Mouse (Mus musculus): ENCODE measurements around the gene Sar1b. TPM values are rescaled to one million over a fixed set of nuclear protein-coding genes. Genes with fewer than 3 reads are reported as not detected.
"Not testable (repeated sequence)": the region's sequence is repeated elsewhere in the genome, so short reads cannot be mapped to it uniquely, and the experiment has no call there.

Gene Sar1b
- polyA plus RNA-seq, 1 experiment from 2014 or later = 110 TPM

GRCm38 (mm10) chr11:51755621-51756311, 7.7 kb upstream of the Sar1b start:
- WGBS = under 1% methylated on average over 46 of the region's 46 CpGs

GRCm38 (mm10) chr11:51756352-51756771, 7.1 kb upstream of the Sar1b start:
- H3K36me3 ChIP-seq (ENCODE audit: control insufficient read depth, insufficient read depth, low read length) = no peaks in the 10 kb centered on the region
- H3K27ac ChIP-seq (ENCODE audit: low read length) = peak overlapping the region; percentile 77
- H3K4me3 ChIP-seq (ENCODE audit: low read length) = peak overlapping the region; percentile 99
- H3K4me2 ChIP-seq (ENCODE audit: low read depth, low read length) = peak overlapping the region; percentile 72
- no peaks in the 10 kb centered on the region for H3K9me3 ChIP-seq (ENCODE audit: control insufficient read depth, low read length)
- H3K27me3 ChIP-seq (ENCODE audit: control insufficient read depth, insufficient read depth, low read depth, low read length) = no peaks in the 10 kb centered on the region
- WGBS = 0% methylated on average over 27 of the region's 41 CpGs
- H3K4me1 ChIP-seq (replicated peaks; ENCODE audit: control insufficient read depth, insufficient read depth, low read length) = peaks cover 14% of the 10 kb centered on the region
- H3K9ac ChIP-seq (ENCODE audit: low read length) = peak overlapping the region; percentile 100
- ATAC-seq (ENCODE audit: low read depth) = peak; percentile 98

More at GRCm38 (mm10) chr11:51755621-51756311, 7.7 kb upstream of the Sar1b start:
- Histone ChIP-seq H3K4me3 (ENCODE audit: low read length) (peak overlapping the region; percentile 99), H3K27me3 (ENCODE audit: control insufficient read depth, insufficient read depth, low read depth, low read length) (no peaks in the 10 kb centered on the region), H3K9me3 (ENCODE audit: control insufficient read depth, low read length) (no peaks in the 10 kb centered on the region), H3K4me1 (replicated peaks; ENCODE audit: control insufficient read depth, insufficient read depth, low read length) (peaks cover 14% of the 10 kb centered on the region), H3K36me3 (ENCODE audit: control insufficient read depth, insufficient read depth, low read length) (no peaks in the 10 kb centered on the region), H3K4me2 (ENCODE audit: low read depth, low read length) (peak overlapping the region; percentile 72), H3K27ac (ENCODE audit: low read length) (peak overlapping the region; percentile 77), H3K9ac (ENCODE audit: low read length) (peak overlapping the region; percentile 100)
- ATAC-seq (ENCODE audit: low read depth) = peak; percentile 81

- peaks cover 14% of the 10 kb centered on the region for H3K4me1 ChIP-seq (replicated peaks; ENCODE audit: control insufficient read depth, insufficient read depth, low read length)
- 69% methylated on average over 11 of the region's 11 CpGs for WGBS
- no peaks in the 10 kb centered on the region for H3K9me3 ChIP-seq (ENCODE audit: control insufficient read depth, low read length)
- H3K27me3 ChIP-seq (ENCODE audit: control insufficient read depth, insufficient read depth, low read depth, low read length) = no peaks in the 10 kb centered on the region
- H3K27ac ChIP-seq (ENCODE audit: low read length) = 0 out of 2 replicates have a peak overlapping the region, but pooled peaks have one; percentile 77
- no peak for ATAC-seq (ENCODE audit: low read depth)
- peak overlapping the region; percentile 99 for H3K4me3 ChIP-seq (ENCODE audit: low read length)
- no peaks in the 10 kb centered on the region for H3K36me3 ChIP-seq (ENCODE audit: control insufficient read depth, insufficient read depth, low read length)
- peak overlapping the region; percentile 72 for H3K4me2 ChIP-seq (ENCODE audit: low read depth, low read length)
- peak overlapping the region; percentile 100 for H3K9ac ChIP-seq (ENCODE audit: low read length)
Observed at GRCm38 (mm10) chr11:51757023-51757422, 6.5 kb upstream of the Sar1b start.

- Histone ChIP-seq H3K27ac (ENCODE audit: low read length) (no peak overlapping the region), H3K4me1 (replicated peaks; ENCODE audit: control insufficient read depth, insufficient read depth, low read length) (peaks cover 14% of the 10 kb centered on the region), H3K9me3 (ENCODE audit: control insufficient read depth, low read length) (no peaks in the 10 kb centered on the region), H3K9ac (ENCODE audit: low read length) (no peak overlapping the region), H3K4me2 (ENCODE audit: low read depth, low read length) (no peak overlapping the region), H3K36me3 (ENCODE audit: control insufficient read depth, insufficient read depth, low read length) (no peaks in the 10 kb centered on the region), H3K27me3 (ENCODE audit: control insufficient read depth, insufficient read depth, low read depth, low read length) (no peaks in the 10 kb centered on the region), H3K4me3 (ENCODE audit: low read length) (no peak overlapping the region)
- 84% methylated on average over 5 of the region's 5 CpGs for WGBS
- ATAC-seq (ENCODE audit: low read depth) = no peak
Observed at GRCm38 (mm10) chr11:51757625-51758024, 5.9 kb upstream of the Sar1b start.

GRCm38 (mm10) chr11:51758207-51758606, 5.3 kb upstream of the Sar1b start:
- 85% methylated on average over 5 of the region's 5 CpGs for WGBS
- not testable (repeated sequence) for H3K9ac ChIP-seq (ENCODE audit: low read length); ATAC-seq (ENCODE audit: low read depth); H3K36me3 ChIP-seq (ENCODE audit: control insufficient read depth, insufficient read depth, low read length); H3K9me3 ChIP-seq (ENCODE audit: control insufficient read depth, low read length); H3K4me3 ChIP-seq (ENCODE audit: low read length); H3K27ac ChIP-seq (ENCODE audit: low read length); H3K27me3 ChIP-seq (ENCODE audit: control insufficient read depth, insufficient read depth, low read depth, low read length); H3K4me2 ChIP-seq (ENCODE audit: low read depth, low read length)
- H3K4me1 ChIP-seq (replicated peaks; ENCODE audit: control insufficient read depth, insufficient read depth, low read length) = peaks cover 17% of the 10 kb centered on the region

GRCm38 (mm10) chr11:51759251-51759650, 4.2 kb upstream of the Sar1b start:
- no peaks in the 10 kb centered on the region for H3K27me3 ChIP-seq (ENCODE audit: control insufficient read depth, insufficient read depth, low read depth, low read length)
- H3K4me3 ChIP-seq (ENCODE audit: low read length) = no peak overlapping the region
- H3K27ac ChIP-seq (ENCODE audit: low read length) = peak overlapping the region; percentile 64; the same call in 1 of the 2 replicates
- H3K36me3 ChIP-seq (ENCODE audit: control insufficient read depth, insufficient read depth, low read length) = no peaks in the 10 kb centered on the region
- ATAC-seq (ENCODE audit: low read depth) = no peak
- 74% methylated on average over 2 of the region's 2 CpGs for WGBS
- H3K9me3 ChIP-seq (ENCODE audit: control insufficient read depth, low read length) = no peaks in the 10 kb centered on the region
- H3K4me1 ChIP-seq (replicated peaks; ENCODE audit: control insufficient read depth, insufficient read depth, low read length) = peaks cover 14% of the 10 kb centered on the region
- H3K9ac ChIP-seq (ENCODE audit: low read length) = no peak overlapping the region
- H3K4me2 ChIP-seq (ENCODE audit: low read depth, low read length) = no peak overlapping the region

- WGBS = 75% methylated on average over 6 of the region's 6 CpGs
- no peak overlapping the region for H3K4me2 ChIP-seq (ENCODE audit: low read depth, low read length)
- no peak overlapping the region for H3K9ac ChIP-seq (ENCODE audit: low read length)
- no peaks in the 10 kb centered on the region for H3K36me3 ChIP-seq (ENCODE audit: control insufficient read depth, insufficient read depth, low read length)
- H3K4me1 ChIP-seq (replicated peaks; ENCODE audit: control insufficient read depth, insufficient read depth, low read length) = peaks cover 15% of the 10 kb centered on the region
- no peaks in the 10 kb centered on the region for H3K9me3 ChIP-seq (ENCODE audit: control insufficient read depth, low read length)
- no peaks in the 10 kb centered on the region for H3K27me3 ChIP-seq (ENCODE audit: control insufficient read depth, insufficient read depth, low read depth, low read length)
- no peak overlapping the region for H3K4me3 ChIP-seq (ENCODE audit: low read length)
- peak overlapping the region; percentile 64 for H3K27ac ChIP-seq (ENCODE audit: low read length)
- ATAC-seq (ENCODE audit: low read depth) = no peak
Observed at GRCm38 (mm10) chr11:51759941-51760657, 3.4 kb upstream of the Sar1b start.

- 70% methylated on average over 5 of the region's 5 CpGs for WGBS
Observed at GRCm38 (mm10) chr11:51761241-51761640, 2.2 kb upstream of the Sar1b start.

GRCm38 (mm10) chr11:51763955-51764354, 468 bp downstream of the Sar1b start:
- peak overlapping the region; percentile 87 for H3K9ac ChIP-seq (ENCODE audit: low read length)
- ATAC-seq (ENCODE audit: low read depth) = no peak
- H3K27me3 ChIP-seq (ENCODE audit: control insufficient read depth, insufficient read depth, low read depth, low read length) = no peaks in the 10 kb centered on the region
- no peak overlapping the region for H3K27ac ChIP-seq (ENCODE audit: low read length)
- peak overlapping the region; percentile 82 for H3K4me3 ChIP-seq (ENCODE audit: low read length)
- H3K36me3 ChIP-seq (ENCODE audit: control insufficient read depth, insufficient read depth, low read length) = no peaks in the 10 kb centered on the region
- WGBS = 5% methylated on average over 13 of the region's 13 CpGs
- peak overlapping the region; percentile 67 for H3K4me2 ChIP-seq (ENCODE audit: low read depth, low read length)
- no peaks in the 10 kb centered on the region for H3K9me3 ChIP-seq (ENCODE audit: control insufficient read depth, low read length)
- peaks cover 10% of the 10 kb centered on the region for H3K4me1 ChIP-seq (replicated peaks; ENCODE audit: control insufficient read depth, insufficient read depth, low read length)

More at GRCm38 (mm10) chr11:51761241-51761640, 2.2 kb upstream of the Sar1b start:
- no peaks in the 10 kb centered on the region for H3K27me3 ChIP-seq (ENCODE audit: control insufficient read depth, insufficient read depth, low read depth, low read length)
- H3K4me1 ChIP-seq (replicated peaks; ENCODE audit: control insufficient read depth, insufficient read depth, low read length) = peaks cover 10% of the 10 kb centered on the region
- no peak overlapping the region for H3K27ac ChIP-seq (ENCODE audit: low read length)
- ATAC-seq (ENCODE audit: low read depth) = no peak
- H3K4me3 ChIP-seq (ENCODE audit: low read length) = no peak overlapping the region
- H3K9me3 ChIP-seq (ENCODE audit: control insufficient read depth, low read length) = no peaks in the 10 kb centered on the region
- H3K9ac ChIP-seq (ENCODE audit: low read length) = no peak overlapping the region
- no peaks in the 10 kb centered on the region for H3K36me3 ChIP-seq (ENCODE audit: control insufficient read depth, insufficient read depth, low read length)
- no peak overlapping the region for H3K4me2 ChIP-seq (ENCODE audit: low read depth, low read length)

Data from lung, embryonic 16.5 days (tissue).